Mouse (Mus musculus): ENCODE measurements around the gene Dek.

Gene Dek

DNA sequence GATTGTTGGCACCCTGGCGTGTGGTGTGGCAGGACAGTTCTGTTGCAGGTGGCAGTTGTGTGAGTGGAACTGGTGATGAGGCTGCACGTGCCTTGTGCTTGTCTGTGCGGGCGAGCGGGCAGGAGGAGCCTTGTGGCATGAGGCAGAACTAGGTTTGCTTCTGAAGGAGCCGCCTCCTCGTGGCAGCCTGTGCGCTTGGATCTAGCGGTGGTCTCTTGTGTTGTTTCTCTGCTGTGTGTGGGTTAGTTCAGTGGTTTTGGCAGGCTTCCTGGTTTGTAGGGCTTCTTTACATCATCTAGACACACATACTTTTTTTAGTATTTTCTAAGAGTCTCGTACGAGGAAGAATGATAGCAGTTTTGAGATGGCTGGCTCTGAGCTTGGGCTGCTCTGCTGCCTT is 49.9 kb downstream of the Dek start:
- DNase-seq (ENCODE audit: low spot score): no peak

DNA sequence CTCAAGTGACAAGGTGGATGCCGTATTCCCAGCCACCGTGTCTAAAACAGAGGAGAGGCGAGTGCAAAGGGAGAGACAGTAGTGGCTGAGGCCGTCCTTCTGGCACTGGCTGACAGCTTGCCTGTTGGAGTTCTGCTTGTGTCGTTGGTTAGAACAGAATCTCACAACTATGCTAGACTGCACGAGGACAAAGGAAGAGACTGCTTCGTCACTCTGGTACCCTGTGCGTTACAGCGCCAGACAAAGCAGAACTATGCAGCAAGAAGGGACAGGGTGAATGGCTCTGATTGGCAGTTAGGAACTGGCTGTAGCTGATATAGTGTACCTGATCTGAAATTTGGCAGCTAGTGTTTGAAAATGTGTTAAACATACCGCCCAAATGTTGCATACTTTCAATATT is 52.0 kb downstream of the Dek start:
- no peak for DNase-seq (ENCODE audit: low spot score)

DNA sequence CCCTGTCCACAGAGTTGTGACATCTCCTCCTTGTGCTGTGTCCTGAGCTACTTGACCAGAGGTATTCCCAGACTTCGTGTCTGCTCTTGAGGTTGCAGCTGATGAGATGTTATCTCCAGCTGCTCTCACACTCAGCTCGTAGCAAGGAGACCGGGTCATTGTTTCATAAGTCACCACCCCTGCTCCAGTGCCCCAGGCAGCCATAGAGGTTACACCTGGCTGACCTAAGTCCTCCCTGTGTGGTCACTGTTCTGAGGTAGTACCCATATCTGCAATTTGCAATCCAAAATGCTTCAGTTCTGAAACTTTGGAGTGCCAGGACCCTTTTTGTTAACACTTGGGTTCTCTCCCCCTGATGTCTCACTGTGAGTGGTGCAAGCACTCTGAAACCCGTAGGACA is 56.0 kb downstream of the Dek start:
- DNase-seq (ENCODE audit: low spot score): no peak

DNA sequence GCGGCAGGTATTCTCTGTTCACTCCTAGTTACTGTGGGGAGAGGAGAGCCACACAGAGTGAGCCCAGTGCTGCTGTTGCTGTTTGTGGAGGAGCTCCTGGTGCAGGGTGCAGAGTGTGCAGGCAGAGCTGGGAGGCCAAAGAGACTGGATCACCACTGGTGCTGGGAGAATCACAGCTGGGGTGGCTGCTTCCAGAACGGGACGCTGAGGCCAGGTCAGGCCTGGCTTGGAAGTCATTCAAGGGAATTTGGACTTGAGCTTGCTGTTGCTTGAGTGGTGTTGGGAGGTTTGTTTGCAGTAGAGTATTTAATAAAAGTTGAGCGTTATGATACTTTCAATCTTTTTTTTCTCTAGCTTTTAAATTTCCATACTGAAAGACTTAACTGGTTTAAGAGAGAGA is 58.0 kb downstream of the Dek start:
- no peak for DNase-seq (ENCODE audit: low spot score)

DNA sequence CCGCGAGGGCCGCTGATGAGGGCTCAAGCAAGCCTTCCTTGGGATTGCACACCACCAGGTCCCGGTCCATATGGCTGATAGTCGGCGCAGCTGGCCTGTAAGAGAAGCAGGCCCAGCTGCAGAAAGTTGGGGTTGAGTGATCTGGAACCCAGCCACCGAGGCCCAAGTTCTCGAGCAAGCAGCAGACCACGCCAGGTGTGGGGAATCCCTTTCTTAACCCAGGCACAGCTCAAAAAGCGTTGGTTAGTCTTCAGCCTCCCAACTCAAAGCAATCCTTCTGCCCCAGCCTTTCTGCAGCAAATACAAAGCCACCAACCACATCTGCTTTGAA is 61.4 kb downstream of the Dek start, which contains the start of gene Tpmt:
Gene Tpmt (minus strand): TSS at position 121 of the 331 bp plus-strand sequence.
- DNase-seq (ENCODE audit: low spot score): peak; percentile 30

DNA sequence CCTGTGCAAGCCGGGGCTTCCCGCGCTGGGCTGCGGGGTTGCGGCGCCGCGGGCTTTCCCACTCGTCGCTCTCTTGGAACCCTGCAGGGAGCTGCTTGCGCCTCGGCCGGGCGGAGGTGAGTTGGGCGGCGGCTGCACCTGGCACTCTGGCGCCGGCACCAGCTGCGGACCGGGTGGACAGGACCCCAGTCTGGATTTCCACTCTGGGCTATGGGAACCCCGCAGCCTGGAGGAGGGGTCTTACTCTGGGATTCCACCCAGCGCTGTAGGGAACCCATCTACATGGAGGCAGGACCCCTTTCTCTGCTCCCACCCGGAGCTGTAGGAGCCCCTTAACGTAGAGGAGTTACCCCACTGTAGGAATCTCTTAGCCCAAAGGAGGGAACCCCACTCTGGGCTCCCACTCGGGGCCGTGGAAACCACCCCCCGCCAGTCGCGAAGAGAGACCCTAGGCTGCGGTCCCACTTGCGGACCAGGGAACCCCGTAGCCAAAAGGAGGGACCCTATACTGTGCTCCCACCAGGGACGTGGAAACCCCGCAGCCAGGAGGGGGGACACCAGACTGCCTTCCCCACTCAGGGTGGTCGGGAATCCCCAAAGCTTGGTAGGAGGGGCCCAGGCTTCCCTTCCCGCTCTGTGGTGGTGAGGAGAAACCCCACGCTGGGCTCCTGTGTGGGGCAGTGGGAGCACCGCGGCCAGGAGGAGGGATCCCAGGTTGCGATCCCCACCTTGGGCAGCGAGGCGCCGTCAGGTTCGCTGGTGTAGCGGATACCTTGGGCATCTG is 62.0 kb downstream of the Dek start:
- DNase-seq (ENCODE audit: low spot score): peak; percentile 24

DNA sequence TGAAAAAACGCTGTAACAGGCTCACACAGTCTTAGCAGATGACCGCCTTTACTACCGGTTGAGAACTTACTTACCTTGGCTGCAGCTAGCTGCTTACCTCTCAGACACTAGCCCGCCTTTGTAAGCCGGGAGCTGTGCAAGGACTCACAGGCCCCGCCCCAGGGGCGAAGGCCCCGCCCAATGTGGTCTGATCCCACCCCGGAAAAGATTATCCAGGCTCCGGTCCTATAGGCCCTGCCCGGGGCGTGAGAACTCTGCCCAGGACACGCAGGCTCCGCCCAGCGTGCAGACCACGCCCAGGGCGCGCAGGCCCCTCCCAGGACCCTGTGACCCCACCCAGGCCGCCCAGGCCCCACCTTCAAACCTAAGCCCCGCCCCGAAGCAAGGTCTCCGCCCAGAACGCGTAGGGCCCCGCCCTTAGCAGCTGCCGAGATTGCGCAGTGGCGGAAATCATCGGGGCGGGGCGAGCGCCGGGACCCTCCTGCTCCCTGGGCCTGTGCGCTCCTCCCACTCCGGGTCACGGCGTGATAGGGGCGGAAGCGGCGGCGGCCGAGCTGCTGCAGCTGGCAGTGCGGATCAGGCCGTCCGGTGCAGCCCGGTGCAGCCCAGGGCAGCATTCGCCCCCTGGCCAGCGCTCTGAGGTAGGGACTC is 62.8 kb downstream of the Dek start, which contains the start of gene Kdm1b:
Gene Kdm1b (plus strand): TSS at position 470 of the 651 bp plus-strand sequence.
- peak; percentile 98 for DNase-seq (ENCODE audit: low spot score)

DNA sequence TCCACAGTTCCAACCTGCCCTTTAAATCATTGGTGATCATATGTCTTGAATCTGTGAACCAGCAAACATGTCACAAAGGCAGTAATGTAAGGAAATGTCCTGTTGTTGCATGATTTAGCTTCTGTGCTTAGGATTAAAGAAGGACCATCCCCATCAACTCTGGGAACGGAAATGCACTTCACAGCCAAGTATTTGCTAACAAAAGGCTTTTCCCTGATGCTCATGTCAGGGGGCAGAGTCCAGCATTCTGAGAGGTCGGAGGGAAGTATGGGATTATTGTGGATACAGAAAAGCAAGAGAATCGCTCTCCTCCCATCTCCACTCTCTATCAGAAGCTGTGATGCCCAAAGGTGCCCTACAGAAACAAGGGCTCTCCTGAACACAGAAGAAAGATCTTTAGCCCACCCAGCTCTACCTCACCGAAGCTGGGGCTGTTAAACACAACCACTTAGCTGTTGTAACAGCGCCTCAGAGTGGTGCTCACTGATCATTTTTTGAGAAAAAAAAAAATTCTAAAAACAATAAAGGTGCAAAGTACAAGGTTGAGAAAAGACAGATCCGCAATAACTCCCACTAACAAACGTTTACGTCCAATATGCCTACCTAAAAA is 63.9 kb downstream of the Dek start:
- no peak for DNase-seq (ENCODE audit: low spot score)

DNA sequence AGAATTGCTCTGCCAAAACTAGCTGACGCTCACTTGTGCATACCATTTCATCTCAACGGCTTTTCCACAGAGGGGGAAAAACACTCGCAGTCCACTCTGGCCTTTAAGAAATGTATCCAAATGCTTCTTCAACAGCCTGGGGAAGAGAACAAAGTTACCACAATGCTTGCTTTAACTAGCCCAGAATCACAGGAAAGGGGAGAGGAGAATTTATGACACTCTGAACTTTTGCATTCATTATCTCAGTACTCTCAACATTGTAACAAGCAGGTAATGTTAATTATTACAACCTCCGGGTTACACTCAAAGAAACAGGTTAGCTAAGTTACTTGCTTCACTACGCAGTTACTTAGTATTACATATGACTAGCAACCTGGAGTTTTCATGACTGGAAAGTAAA is 65.9 kb downstream of the Dek start:
- DNase-seq (ENCODE audit: low spot score): no peak

DNA sequence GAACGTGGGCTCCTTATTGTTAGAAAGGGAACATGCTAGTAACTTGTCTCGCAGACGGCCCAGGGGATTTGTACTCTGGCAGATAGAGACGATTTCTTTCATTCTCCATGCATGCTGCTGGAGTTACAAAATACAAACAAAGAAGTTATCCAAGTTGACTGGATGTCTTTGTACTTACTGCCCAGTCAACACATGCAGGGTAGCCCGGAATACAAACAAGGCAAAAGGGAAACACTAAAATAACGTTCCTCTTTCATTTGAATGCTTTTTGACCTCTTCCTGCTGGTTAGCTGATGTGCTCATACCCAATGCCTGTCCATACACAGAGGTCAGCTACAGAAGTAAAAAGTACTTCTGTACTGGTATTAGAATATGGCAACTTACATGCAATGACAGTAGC is 68.1 kb downstream of the Dek start:
- DNase-seq (ENCODE audit: low spot score): no peak
